Mouse (Mus musculus): ENCODE results near the gene Gm26938. TPM values are rescaled to one million over a fixed set of nuclear protein-coding genes. Genes with fewer than 3 reads are reported as not detected.

Gene Gm26938
- total and polyA plus RNA-seq, 3 experiments: not detected

GRCm38 (mm10) chr5:139799801-139800590, 26.2 kb downstream of the Gm26938 start:
- no peak for DNase-seq
- Histone ChIP-seq H3K4me1 (ENCODE audit: control insufficient read depth, insufficient read depth, low read length) (peaks cover 28% of the 10 kb centered on the region), H3K27ac (no peak overlapping the region), H3K9ac (ENCODE audit: low read depth, low read length) (no peak overlapping the region), H3K4me3 (no peak overlapping the region), H3K36me3 (ENCODE audit: control insufficient read depth, insufficient read depth, low read length) (no peaks in the 10 kb centered on the region; the same call in 1 of the 2 replicates), H3K79me2 (replicated peaks; ENCODE audit: control insufficient read depth, insufficient read depth, low read length) (peaks cover 5% of the 10 kb centered on the region; the same call in 1 of the 2 replicates), H3K27me3 (ENCODE audit: control insufficient read depth, insufficient read depth, low read length) (no peaks in the 10 kb centered on the region)
- TF ChIP-seq EP300 (IDR thresholded peaks at IDR 0.05; ENCODE audit: insufficient read depth, low read depth, low read length) (no peak), CTCF (IDR thresholded peaks at IDR 0.05) (no peak), POLR2A (IDR thresholded peaks at IDR 0.05; ENCODE audit: insufficient read depth, low read depth, low read length) (no peak)
- 92% methylated on average over 33 of the region's 33 CpGs for WGBS
- intact Hi-C loops (cut with DNase I): loop anchor here (10.0 kb wide), 1 partner anchor 415 kb away; no protein-coding TSS in a partner anchor

DNA sequence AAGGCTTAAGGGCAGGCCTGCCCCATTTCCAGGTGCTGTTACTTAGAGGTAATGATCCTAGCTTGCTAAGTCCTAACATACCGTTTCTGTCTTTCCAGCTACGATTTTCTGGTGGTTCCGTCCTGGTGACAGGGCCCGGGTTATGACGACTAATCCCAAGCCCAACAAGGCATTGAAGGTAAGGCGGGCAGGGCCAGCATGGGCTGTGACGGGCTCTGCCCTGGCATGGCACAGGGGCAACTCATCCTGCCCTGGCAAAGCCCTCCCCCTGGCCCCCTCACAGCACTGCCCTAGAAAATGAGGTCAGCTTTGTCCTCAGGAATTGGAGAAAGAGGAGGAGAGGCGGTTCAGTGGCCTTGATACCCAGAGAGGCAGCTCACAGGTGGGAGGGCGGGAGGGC, 27.2 kb downstream of the Gm26938 start:
- Histone ChIP-seq H3K9ac (ENCODE audit: low read depth, low read length) (no peak overlapping the region), H3K27ac (peak overlapping the region; percentile 99; the same call in 1 of the 2 replicates), H3K79me2 (replicated peaks; ENCODE audit: control insufficient read depth, insufficient read depth, low read length) (peaks cover 5% of the 10 kb centered on the region; the same call in 1 of the 2 replicates), H3K27me3 (ENCODE audit: control insufficient read depth, insufficient read depth, low read length) (no peaks in the 10 kb centered on the region), H3K4me3 (no peak overlapping the region), H3K36me3 (ENCODE audit: control insufficient read depth, insufficient read depth, low read length) (no peaks in the 10 kb centered on the region; the same call in 1 of the 2 replicates), H3K4me1 (ENCODE audit: control insufficient read depth, insufficient read depth, low read length) (peaks cover 37% of the 10 kb centered on the region)
- no peak for TF ChIP-seq EP300 (IDR thresholded peaks at IDR 0.05; ENCODE audit: insufficient read depth, low read depth, low read length)
- WGBS: 92% methylated on average over 9 of the region's 9 CpGs
- intact Hi-C loops (cut with DNase I): loop anchor here (10.0 kb wide), 1 partner anchor 414 kb away; no protein-coding TSS in a partner anchor
- DNase-seq: no peak

DNA sequence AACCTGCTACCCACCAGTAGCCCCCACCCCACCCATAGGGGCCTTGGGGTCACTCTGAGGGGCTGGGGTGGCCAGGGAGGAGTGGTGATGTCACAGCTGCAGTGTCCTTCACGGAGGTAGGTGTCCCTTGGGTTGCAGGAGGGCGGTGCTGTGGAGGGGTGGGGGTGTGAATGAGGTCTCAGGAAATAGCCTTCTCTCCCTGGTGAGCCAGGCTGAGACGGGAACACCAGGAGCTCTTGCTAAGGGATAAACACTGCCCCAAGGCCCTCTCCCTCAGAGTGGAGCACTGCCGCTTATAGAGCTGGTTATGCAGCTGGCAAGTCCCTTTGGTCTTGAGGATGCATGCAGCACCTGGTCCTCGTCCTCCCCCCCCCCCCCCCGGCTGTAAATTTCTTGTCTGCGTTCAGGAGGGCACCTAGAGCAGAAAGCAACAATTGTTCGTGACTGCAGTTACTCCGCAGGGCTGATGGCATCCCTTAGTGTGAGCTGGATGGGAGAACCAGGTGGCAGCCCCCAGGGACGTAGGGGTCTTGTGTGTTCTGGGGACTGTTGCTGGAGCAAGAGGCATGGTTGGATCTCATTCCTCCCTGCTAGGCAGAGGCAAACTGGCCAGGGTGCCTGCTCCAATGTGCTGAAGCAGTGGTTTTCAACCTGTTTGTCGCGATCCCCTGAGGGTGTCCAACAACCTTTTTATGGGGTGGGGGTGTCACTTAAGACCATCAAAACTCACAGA, 27.9 kb downstream of the Gm26938 start:
- TF ChIP-seq POLR2A (IDR thresholded peaks at IDR 0.05; ENCODE audit: insufficient read depth, low read depth, low read length): no peak
- Histone ChIP-seq H3K79me2 (replicated peaks; ENCODE audit: control insufficient read depth, insufficient read depth, low read length) (peaks cover 5% of the 10 kb centered on the region; the same call in 1 of the 2 replicates), H3K27me3 (ENCODE audit: control insufficient read depth, insufficient read depth, low read length) (no peaks in the 10 kb centered on the region), H3K9ac (ENCODE audit: low read depth, low read length) (peak overlapping the region; percentile 15), H3K27ac (peak overlapping the region; percentile 99), H3K36me3 (ENCODE audit: control insufficient read depth, insufficient read depth, low read length) (no peaks in the 10 kb centered on the region; the same call in 1 of the 2 replicates), H3K4me1 (ENCODE audit: control insufficient read depth, insufficient read depth, low read length) (peaks cover 40% of the 10 kb centered on the region), H3K4me3 (peak overlapping the region; percentile 7; the same call in 1 of the 2 replicates)
- WGBS: 42% methylated on average over 12 of the region's 12 CpGs
- intact Hi-C loops (cut with DNase I): loop anchor here (10.0 kb wide), 1 partner anchor 414 kb away; no protein-coding TSS in a partner anchor
- DNase-seq: no peak

DNA sequence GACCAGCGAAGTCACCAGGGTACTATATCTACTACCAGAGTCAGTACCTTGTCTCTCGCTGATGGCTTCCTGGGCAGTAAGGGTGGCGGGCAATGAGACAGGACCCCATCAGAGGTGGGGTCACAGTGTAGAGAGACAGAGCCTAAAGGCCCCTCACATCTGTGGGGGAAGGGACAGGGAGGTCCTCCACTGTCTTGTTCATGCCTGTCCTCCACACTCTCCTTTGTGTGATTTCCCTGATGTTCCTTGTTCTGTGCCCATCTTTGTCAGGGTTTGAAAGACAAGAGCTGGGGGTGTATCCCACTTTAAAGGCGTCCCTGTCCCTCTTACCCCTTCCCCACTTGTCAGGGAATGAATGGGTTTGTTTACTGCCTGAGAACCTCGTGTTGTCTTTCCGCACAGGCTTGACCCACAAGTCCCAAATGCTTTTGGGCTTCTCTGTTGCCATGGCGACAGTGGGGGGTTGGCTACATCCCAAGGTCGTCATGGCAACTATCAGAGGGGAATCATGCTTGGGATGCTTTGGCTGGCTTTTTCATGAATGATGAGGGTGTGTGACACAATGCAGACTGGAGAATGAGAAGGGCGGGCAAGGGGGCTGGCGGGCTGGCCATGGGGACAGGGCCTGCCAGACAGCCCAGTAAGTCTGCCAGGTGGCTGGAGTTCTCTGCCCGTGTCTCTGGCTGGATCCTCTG, 28.6 kb downstream of the Gm26938 start:
- H3K4me3 ChIP-seq: peak overlapping the region; percentile 46
- peak; percentile 92 for DNase-seq
- H3K27ac ChIP-seq: peak overlapping the region; percentile 99
- H3K36me3 ChIP-seq (ENCODE audit: control insufficient read depth, insufficient read depth, low read length): no peaks in the 10 kb centered on the region; the same call in 1 of the 2 replicates
- H3K4me1 ChIP-seq (ENCODE audit: control insufficient read depth, insufficient read depth, low read length): peaks cover 42% of the 10 kb centered on the region
- no peaks in the 10 kb centered on the region for H3K27me3 ChIP-seq (ENCODE audit: control insufficient read depth, insufficient read depth, low read length)
- TF ChIP-seq CTCF (IDR thresholded peaks at IDR 0.05) (no peak), EP300 (IDR thresholded peaks at IDR 0.05; ENCODE audit: insufficient read depth, low read depth, low read length) (peak; percentile 83)
- peaks cover 5% of the 10 kb centered on the region; the same call in 1 of the 2 replicates for H3K79me2 ChIP-seq (replicated peaks; ENCODE audit: control insufficient read depth, insufficient read depth, low read length)
- WGBS: 16% methylated on average over 11 of the region's 11 CpGs
- intact Hi-C loops (cut with DNase I): loop anchor here (10.0 kb wide), 1 partner anchor 413 kb away; no protein-coding TSS in a partner anchor
- H3K9ac ChIP-seq (ENCODE audit: low read depth, low read length): peak overlapping the region; percentile 62

DNA sequence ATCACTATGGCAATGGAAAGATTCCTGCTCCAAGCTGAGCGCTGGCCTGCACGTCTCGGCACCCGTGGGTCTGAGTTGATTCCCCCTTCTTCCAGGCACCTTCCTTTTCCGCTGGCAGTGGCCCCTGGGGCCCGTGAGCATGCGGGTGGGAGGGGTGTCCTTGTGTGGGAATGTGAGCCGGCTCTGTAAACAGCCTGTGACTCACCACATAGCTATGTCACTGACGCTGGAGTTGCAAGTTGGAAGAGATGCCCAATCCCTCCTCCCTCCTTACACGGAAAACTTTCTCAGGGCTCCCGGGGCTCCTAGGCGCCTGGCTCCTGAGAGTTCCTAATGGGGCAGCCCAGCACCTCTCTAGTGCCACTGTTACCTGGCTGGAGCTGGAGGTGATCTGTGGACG, 29.3 kb downstream of the Gm26938 start:
- 1% methylated on average over 13 of the region's 13 CpGs for WGBS
- intact Hi-C loops (cut with DNase I): loop anchor here (10.0 kb wide), 1 partner anchor 412 kb away; no protein-coding TSS in a partner anchor
- TF ChIP-seq POLR2A (IDR thresholded peaks at IDR 0.05; ENCODE audit: insufficient read depth, low read depth, low read length) (peak; percentile 82), EP300 (IDR thresholded peaks at IDR 0.05; ENCODE audit: insufficient read depth, low read depth, low read length) (peak; percentile 98), CTCF (IDR thresholded peaks at IDR 0.05) (no peak)
- Histone ChIP-seq H3K4me1 (ENCODE audit: control insufficient read depth, insufficient read depth, low read length) (peaks cover 45% of the 10 kb centered on the region), H3K27ac (peak overlapping the region; percentile 99), H3K9ac (ENCODE audit: low read depth, low read length) (peak overlapping the region; percentile 63), H3K36me3 (ENCODE audit: control insufficient read depth, insufficient read depth, low read length) (no peaks in the 10 kb centered on the region; the same call in 1 of the 2 replicates), H3K4me3 (peak overlapping the region; percentile 50), H3K27me3 (ENCODE audit: control insufficient read depth, insufficient read depth, low read length) (no peaks in the 10 kb centered on the region), H3K79me2 (replicated peaks; ENCODE audit: control insufficient read depth, insufficient read depth, low read length) (peaks cover 5% of the 10 kb centered on the region; the same call in 1 of the 2 replicates)
- peak; percentile 90 to 95 for DNase-seq

All from heart, adult 2 months (tissue).